Mouse (Mus musculus) G1E (cell line): ENCODE measurements around the gene Slc25a19.

Experiments used
- CTCF ChIP-seq: IDR thresholded peaks from 2 replicates; pipeline ENCODE4 v1.5.1; 2012; ENCODE audit warnings: low read depth, low read length, inconsistent platforms, mixed read lengths
- GATA1 ChIP-seq: IDR thresholded peaks from 2 replicates; pipeline ENCODE4 v1.6.1; 2012; ENCODE audit warnings: borderline replicate concordance, low read length, inconsistent platforms, mixed read lengths
- GATA2 ChIP-seq: IDR thresholded peaks from 2 replicates; pipeline ENCODE4 v1.6.1; 2012; ENCODE audit warnings: low read depth, low read length, inconsistent platforms, borderline replicate concordance
- POLR2AphosphoS5 ChIP-seq: IDR thresholded peaks from 2 replicates; pipeline ENCODE4 v1.6.1; 2012; ENCODE audit warnings: low read depth, low read length, inconsistent platforms; ENCODE audit not compliant: insufficient replicate concordance
- TAL1 ChIP-seq: conservative IDR thresholded peaks from 2 replicates; pipeline ENCODE4 v1.6.1; 2012; ENCODE audit warnings: low read depth, low read length, inconsistent platforms, mixed read lengths

DNA sequence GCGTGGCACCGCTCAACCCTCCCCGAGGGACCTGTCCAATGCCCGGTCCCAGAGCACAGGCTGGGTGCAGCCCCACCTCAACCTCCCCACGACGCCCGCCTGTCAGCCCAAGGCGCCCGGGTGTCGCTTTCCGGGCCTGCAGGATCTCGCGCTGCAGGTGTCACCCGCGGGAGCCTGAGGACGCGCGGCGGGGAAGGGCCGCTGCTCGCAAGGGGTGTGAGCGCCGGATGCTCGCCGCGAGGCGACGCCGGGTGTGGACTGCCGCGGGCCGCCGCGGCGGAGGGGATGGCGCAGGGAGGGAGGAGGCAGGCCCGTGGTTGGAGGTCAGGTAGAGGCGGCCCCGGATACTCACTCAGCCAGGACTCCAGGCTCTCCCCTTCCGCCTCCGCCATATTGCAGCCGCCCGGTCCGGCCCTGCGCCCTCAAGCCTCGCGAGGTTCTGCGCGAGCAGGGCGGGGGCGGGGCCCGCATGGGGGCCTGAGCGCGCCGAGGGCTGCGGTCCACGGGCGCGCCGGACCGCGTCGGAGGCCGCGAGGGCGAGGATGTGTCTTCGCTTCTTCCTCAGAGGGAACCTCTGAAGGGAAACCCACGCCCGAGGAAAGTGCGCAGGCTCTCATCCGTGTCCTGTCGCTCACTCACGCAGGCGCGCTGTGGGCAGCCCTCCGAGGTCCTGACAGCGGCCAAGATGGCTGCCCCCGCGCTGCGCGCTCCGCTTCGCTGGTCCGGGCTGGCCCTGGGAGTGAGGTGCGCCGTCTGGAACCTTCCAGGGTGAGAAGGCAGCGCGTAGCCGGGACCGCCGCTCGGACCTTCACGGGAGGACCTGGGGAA lies 24.4 kb downstream of the Slc25a19 start, which contains the start of the genes Mrps7 and Gga3:
- no peak for TF ChIP-seq CTCF
- no peak for TF ChIP-seq GATA1
- no peak for TF ChIP-seq POLR2AphosphoS5
- TF ChIP-seq TAL1: no peak
- TF ChIP-seq GATA2: no peak
